ENCODE assay signal across 27 mouse cellular contexts in genomic region chr2:117634906-117635305, GRCm38 (mm10).
DNase-seq lines count a peak whose midpoint lies in the region; ATAC-seq lines count a peak whose summit lies in the region.
"Had no signal": no experiment of that assay in that cellular context is flagged by ENCODE, and none has a peak within 500 bp of the region (broad histone marks: within the 10 kb centered on the region; RNA-seq: fewer than 3 reads in every experiment).

No protein-coding gene starts in this region.

- ATAC-seq in forebrain, embryonic 14.5 days, result no peak
- ATAC-seq in forebrain, embryonic 13.5 days, result no peak
- ATAC-seq in lung, embryonic 16.5 days (ENCODE audit: low read depth), result peak; percentile 45; the same call in 1 of the 2 replicates
- ATAC-seq: forebrain, embryonic 15.5 days; Patski had no signal

- H3K4me2 ChIP-seq in forebrain, embryonic 14.5 days (ENCODE audit: low read length), result no peak overlapping the region
- no peak overlapping the region for H3K4me2 ChIP-seq in forebrain, embryonic 13.5 days
- H3K4me2 ChIP-seq in lung, embryonic 16.5 days (ENCODE audit: low read depth, low read length), result no peak overlapping the region
- H3K4me2 ChIP-seq: embryonic facial prominence, embryonic 15.5 days; forebrain, embryonic 15.5 days; heart, embryonic 12.5 days; hindbrain, embryonic 15.5 days; liver, embryonic 15.5 days; lung, embryonic 15.5 days had no signal

- H3K9me3 ChIP-seq in forebrain, embryonic 14.5 days (replicated peaks; ENCODE audit: control insufficient read depth, low read length), result no peaks in the 10 kb centered on the region
- no peaks in the 10 kb centered on the region for H3K9me3 ChIP-seq in forebrain, embryonic 13.5 days (replicated peaks)
- H3K9me3 ChIP-seq in lung, embryonic 16.5 days (ENCODE audit: control insufficient read depth, low read length), result no peaks in the 10 kb centered on the region
- H3K9me3 ChIP-seq: embryonic facial prominence, embryonic 15.5 days; forebrain, embryonic 15.5 days; heart, embryonic 12.5 days; hindbrain, embryonic 15.5 days; liver, embryonic 15.5 days; lung, embryonic 15.5 days had no signal

- peak; percentile 30 for DNase-seq in forebrain, embryonic 14.5 days (ENCODE audit: low spot score)
- no peak for DNase-seq in lung, postnatal 10 days
- DNase-seq in NIH3T3 (ENCODE audit: low read depth), result peak; percentile 56
- DNase-seq in spleen, postnatal 36 days (ENCODE audit: low spot score in 2 of 2), result no peak
- no peak for DNase-seq in embryo, embryonic 10.5 days (ENCODE audit: low spot score)
- DNase-seq: adrenal gland, postnatal 10 days; cerebellum, adult 11 months; cerebellum, adult 9-10 months; cerebellum, postnatal 36 days; heart, adult 2 months; kidney, adult 18-20 months; kidney, postnatal 4 days; layer of hippocampus, postnatal 36 days; liver; midbrain, embryonic 14.5 days; right cerebral cortex, postnatal 25 days; thymus, postnatal 14 days had no signal

- H3K9ac ChIP-seq in forebrain, embryonic 14.5 days (ENCODE audit: low read length), result no peak overlapping the region
- no peak overlapping the region for H3K9ac ChIP-seq in forebrain, embryonic 13.5 days
- H3K9ac ChIP-seq in lung, embryonic 16.5 days (ENCODE audit: low read length), result no peak overlapping the region
- H3K9ac ChIP-seq: embryonic facial prominence, embryonic 15.5 days; forebrain, embryonic 15.5 days; heart, embryonic 12.5 days; hindbrain, embryonic 15.5 days; liver, embryonic 15.5 days; lung, embryonic 15.5 days had no signal

- 80% methylated on average over 4 of the region's 4 CpGs for WGBS in forebrain, embryonic 14.5 days
- 79% methylated on average over 4 of the region's 4 CpGs for WGBS in forebrain, embryonic 13.5 days
- WGBS in lung, embryonic 16.5 days, result 55% methylated on average over 4 of the region's 4 CpGs

- no peaks in the 10 kb centered on the region for H3K4me1 ChIP-seq in forebrain, embryonic 14.5 days (ENCODE audit: control insufficient read depth, insufficient read depth, low read length)
- no peaks in the 10 kb centered on the region for H3K4me1 ChIP-seq in forebrain, embryonic 13.5 days
- H3K4me1 ChIP-seq in lung, embryonic 16.5 days (replicated peaks; ENCODE audit: control insufficient read depth, insufficient read depth, low read length), result peaks cover 5% of the 10 kb centered on the region
- H3K4me1 ChIP-seq: embryonic facial prominence, embryonic 15.5 days; forebrain, embryonic 15.5 days; heart, embryonic 12.5 days; hindbrain, embryonic 15.5 days; liver, embryonic 15.5 days had no signal

- H3K4me3 ChIP-seq in forebrain, embryonic 14.5 days (ENCODE audit: low read depth, low read length), result no peak overlapping the region
- H3K4me3 ChIP-seq in forebrain, embryonic 13.5 days, result no peak overlapping the region
- no peak overlapping the region for H3K4me3 ChIP-seq in lung, embryonic 16.5 days (ENCODE audit: low read length)
- H3K4me3 ChIP-seq: embryonic facial prominence, embryonic 15.5 days; forebrain, embryonic 15.5 days; heart, adult 2 months; heart, embryonic 12.5 days; hindbrain, embryonic 15.5 days; liver, embryonic 15.5 days; lung, embryonic 15.5 days had no signal

- no peaks in the 10 kb centered on the region for H3K27me3 ChIP-seq in forebrain, embryonic 14.5 days (replicated peaks; ENCODE audit: control insufficient read depth, insufficient read depth, low read length)
- H3K27me3 ChIP-seq in forebrain, embryonic 13.5 days, result no peaks in the 10 kb centered on the region
- no peaks in the 10 kb centered on the region for H3K27me3 ChIP-seq in lung, embryonic 16.5 days (ENCODE audit: control insufficient read depth, insufficient read depth, low read depth, low read length)
- H3K27me3 ChIP-seq: embryonic facial prominence, embryonic 15.5 days; forebrain, embryonic 15.5 days; heart, embryonic 12.5 days; hindbrain, embryonic 15.5 days; liver, embryonic 15.5 days; lung, embryonic 15.5 days; Patski had no signal

- H3K27ac ChIP-seq in forebrain, embryonic 14.5 days (ENCODE audit: low read depth, low read length), result no peak overlapping the region
- no peak overlapping the region for H3K27ac ChIP-seq in forebrain, embryonic 13.5 days
- no peak overlapping the region for H3K27ac ChIP-seq in lung, embryonic 16.5 days (ENCODE audit: low read length)
- H3K27ac ChIP-seq: embryonic facial prominence, embryonic 15.5 days; forebrain, embryonic 15.5 days; heart, adult 2 months; hindbrain, embryonic 15.5 days; liver, embryonic 15.5 days; lung, embryonic 15.5 days; macrophage had no signal

- no peaks in the 10 kb centered on the region for H3K36me3 ChIP-seq in forebrain, embryonic 14.5 days (ENCODE audit: control insufficient read depth, insufficient read depth, low read length)
- H3K36me3 ChIP-seq in forebrain, embryonic 13.5 days (ENCODE audit: poor library complexity, severe bottlenecking), result no peaks in the 10 kb centered on the region
- no peaks in the 10 kb centered on the region for H3K36me3 ChIP-seq in lung, embryonic 16.5 days (ENCODE audit: control insufficient read depth, insufficient read depth, low read length)
- H3K36me3 ChIP-seq: embryonic facial prominence, embryonic 15.5 days; forebrain, embryonic 15.5 days; heart, embryonic 12.5 days; hindbrain, embryonic 15.5 days; liver, embryonic 15.5 days; lung, embryonic 15.5 days had no signal

Comparison
In these comparisons a context has a peak if more than half of its experiments do, and no peak if none do; other contexts are left out.
1. DNase-seq: peak in forebrain, embryonic 14.5 days (single experiment) and NIH3T3 (single experiment); none in lung, postnatal 10 days (single experiment), spleen, postnatal 36 days (0 of 2) and embryo, embryonic 10.5 days (single experiment).